Mouse (Mus musculus) liver, embryonic 14.5 days (tissue): Measurements from ENCODE around the gene Ston2. TPM values are rescaled to one million over a fixed set of nuclear protein-coding genes. Genes with fewer than 3 reads are reported as not detected.

Experiments
- ATAC-seq: fragments of 200-750 bp; cut with Nextera tagmentation; 2 replicates; pipeline ENCODE4 v1.8.0; 2017; ENCODE audit warnings: moderate number of reproducible peaks, mild to moderate bottlenecking, moderate library complexity; ENCODE audit not compliant: insufficient read depth
- DNase-seq, 3 experiments: peaks; one replicate each; pipeline ENCODE4 v3.0.0-alpha.2; 2012 to 2013; ENCODE audit warnings: low read depth in 3 of 3, low spot score in 3 of 3
- H3K27ac ChIP-seq: fragments of 300-500 bp; sonication (generic); 2 replicates; pipeline ENCODE4 v1.5.1; 2014; ENCODE audit warnings: moderate library complexity, mild to moderate bottlenecking, control low read depth, inconsistent platforms
- H3K27me3 ChIP-seq: fragments of 300-500 bp; sonication (generic); 2 replicates; pipeline ENCODE4 v1.6.1; 2014; ENCODE audit warnings: mild to moderate bottlenecking, low read length, moderate library complexity; ENCODE audit not compliant: control insufficient read depth, insufficient read depth
- H3K36me3 ChIP-seq: fragments of 300-500 bp; sonication (generic); replicated peaks from 2 replicates; pipeline ENCODE4 v1.6.1; 2014; ENCODE audit warnings: low read depth; ENCODE audit not compliant: control insufficient read depth, insufficient read depth
- H3K4me1 ChIP-seq, 2 experiments: fragments of 200-500 bp in 1 of 2; fragments of 300-500 bp in 1 of 2; sonication (generic) in 1 of 2; replicated peaks; 2 replicates each; pipeline ENCODE4 v1.6.1; 2012 to 2014; ENCODE audit warnings: antibody characterized with exemption in 1 of 2, inconsistent platforms in 1 of 2, low read length in 1 of 2; ENCODE audit not compliant: control insufficient read depth in 2 of 2, insufficient read depth in 2 of 2
- H3K4me2 ChIP-seq: fragments of 300-500 bp; sonication (generic); 2 replicates; pipeline ENCODE4 v1.6.1; 2014; ENCODE audit warnings: low read depth, mild to moderate bottlenecking, control low read depth, moderate library complexity
- H3K4me3 ChIP-seq, 2 experiments: fragments of 200-500 bp in 1 of 2; fragments of 300-500 bp in 1 of 2; sonication (generic) in 1 of 2; 2 replicates each; pipeline ENCODE4 v1.5.1; 2012 to 2014; ENCODE audit warnings: low read depth in 2 of 2, low read length in 2 of 2, mild to moderate bottlenecking in 2 of 2, control low read depth in 1 of 2, inconsistent platforms in 1 of 2, moderate library complexity in 1 of 2; ENCODE audit not compliant: insufficient read depth in 1 of 2
- H3K9ac ChIP-seq: fragments of 300-500 bp; sonication (generic); replicated peaks from 2 replicates; pipeline ENCODE4 v1.6.1; 2014; ENCODE audit warnings: mild to moderate bottlenecking, control low read depth, moderate library complexity
- H3K9me3 ChIP-seq: fragments of 300-500 bp; sonication (generic); 2 replicates; pipeline ENCODE4 v1.6.1; 2016; ENCODE audit warnings: low read length, mixed read lengths; ENCODE audit not compliant: control insufficient read depth
- CTCF ChIP-seq: IDR thresholded peaks from 2 replicates; pipeline ENCODE4 v1.5.1; 2016; ENCODE audit warnings: antibody characterized with exemption, low read depth, control low read depth
- EP300 ChIP-seq: IDR thresholded peaks from 2 replicates; pipeline ENCODE4 v1.6.1; 2016; ENCODE audit warnings: antibody characterized with exemption, low read depth
- WGBS: fragments of 180-500 bp; shearing (Covaris S2); extraction: QIAGEN DNeasy Blood & Tissue Kit; methylation state at CpG from one replicate; pipeline ENCODE4 v1.1.7; 2014; ENCODE audit not compliant: insufficient replicate concordance; 5-methylcytosine and 5-hydroxymethylcytosine counted together
- polyA plus RNA-seq, 2 experiments: library from polyadenylated mRNA; depleted of rRNA in 1 of 2; stranded (reverse) in 1 of 2; unstranded in 1 of 2; fragments of >200 nt; fragmentation: Nextera tagmentation in 1 of 2; extraction: Ambion mirVana in 1 of 2; gene quantifications; 2 replicates each; pipeline versions ENCODE4 v1.2.1 to v1.2.3; 2012 to 2014

Gene Ston2
- polyA plus RNA-seq, 2 experiments, result 15.4 to 26.6 TPM

- H3K4me3 ChIP-seq, result no peak overlapping the region
- H3K36me3 ChIP-seq, result peaks cover 34% of the 10 kb centered on the region
- H3K4me2 ChIP-seq, result no peak overlapping the region
- H3K4me1 ChIP-seq, result peaks cover 0 to 28% of the 10 kb centered on the region in 2 experiments; a peak in 3 of 4 replicates
- WGBS, result 32% methylated on average over 15 of the region's 15 CpGs
- no peak overlapping the region for H3K9ac ChIP-seq
- H3K27ac ChIP-seq, result no peak overlapping the region
- DNase-seq (no peak), ATAC-seq (no peak)
- no peaks in the 10 kb centered on the region for H3K27me3 ChIP-seq
- no peaks in the 10 kb centered on the region for H3K9me3 ChIP-seq
- TF ChIP-seq CTCF, result no peak
- no peak for TF ChIP-seq EP300
Observed at GRCm38 (mm10) chr12:91734246-91735027, 53.8 kb downstream of the Ston2 start.

- Histone ChIP-seq H3K4me2 (no peak overlapping the region), H3K4me3 (no peak overlapping the region), H3K9ac (no peak overlapping the region), H3K4me1 (peaks cover 0 to 28% of the 10 kb centered on the region in 2 experiments; a peak in 3 of 4 replicates), H3K27ac (no peak overlapping the region), H3K9me3 (no peaks in the 10 kb centered on the region), H3K27me3 (no peaks in the 10 kb centered on the region), H3K36me3 (peaks cover 23% of the 10 kb centered on the region)
- WGBS, result 76% methylated on average over 6 of the region's 6 CpGs
- DNase-seq (no peak), ATAC-seq (no peak)
- TF ChIP-seq CTCF, result no peak
- no peak for TF ChIP-seq EP300
Observed at GRCm38 (mm10) chr12:91732729-91733448, 55.3 kb downstream of the Ston2 start.

- WGBS, result 66% methylated on average over 7 of the region's 7 CpGs
- Histone ChIP-seq H3K9me3 (no peaks in the 10 kb centered on the region), H3K4me3 (no peak overlapping the region), H3K27me3 (no peaks in the 10 kb centered on the region), H3K9ac (no peak overlapping the region), H3K36me3 (no peaks in the 10 kb centered on the region; the same call in none of the 2 replicates), H3K4me2 (no peak overlapping the region), H3K4me1 (peaks cover 0 to 8% of the 10 kb centered on the region in 2 experiments; a peak in 1 of 4 replicates), H3K27ac (no peak overlapping the region)
- ATAC-seq (no peak), DNase-seq (no peak)
- TF ChIP-seq CTCF (no peak), EP300 (no peak)
Observed at GRCm38 (mm10) chr12:91726202-91726601, 62.0 kb downstream of the Ston2 start.

- ATAC-seq, result no peak
- peaks cover 0 to 8% of the 10 kb centered on the region in 2 experiments; a peak in 1 of 4 replicates for H3K4me1 ChIP-seq
- no peak overlapping the region for H3K4me3 ChIP-seq
- H3K27me3 ChIP-seq, result no peaks in the 10 kb centered on the region
- no peak overlapping the region for H3K27ac ChIP-seq
- no peak for DNase-seq
- TF ChIP-seq EP300, result no peak
- no peak for TF ChIP-seq CTCF
- no peaks in the 10 kb centered on the region for H3K9me3 ChIP-seq
- WGBS, result 70% methylated on average over 6 of the region's 6 CpGs
- H3K9ac ChIP-seq, result no peak overlapping the region
- no peaks in the 10 kb centered on the region; the same call in none of the 2 replicates for H3K36me3 ChIP-seq
- no peak overlapping the region for H3K4me2 ChIP-seq
Observed at GRCm38 (mm10) chr12:91723912-91724311, 64.3 kb downstream of the Ston2 start.

GRCm38 (mm10) chr12:91719134-91719533, 69.1 kb downstream of the Ston2 start:
- H3K4me2 ChIP-seq, result no peak overlapping the region
- TF ChIP-seq CTCF, result no peak
- no peak for TF ChIP-seq EP300
- H3K9me3 ChIP-seq, result no peaks in the 10 kb centered on the region
- peaks cover 0 to 1% of the 10 kb centered on the region in 2 experiments; a peak in 1 of 4 replicates for H3K4me1 ChIP-seq
- no peak for ATAC-seq
- no peaks in the 10 kb centered on the region; the same call in 1 of the 2 replicates for H3K36me3 ChIP-seq
- DNase-seq, result no peak
- no peaks in the 10 kb centered on the region for H3K27me3 ChIP-seq
- H3K4me3 ChIP-seq, result no peak overlapping the region
- WGBS, result 75% methylated on average over 7 of the region's 7 CpGs
- H3K27ac ChIP-seq, result no peak overlapping the region
- H3K9ac ChIP-seq, result no peak overlapping the region
